ENCODE assay signal across 7 mouse cellular contexts in genomic region chr4:150281018-150281761, GRCm38 (mm10). TPM values are rescaled to one million over a fixed set of nuclear protein-coding genes. Genes with fewer than 3 reads are reported as not detected.
DNase-seq lines count a peak whose midpoint lies in the region; ATAC-seq and TF ChIP-seq lines count a peak whose summit lies in the region.

Gene Rere, plus strand, starts transcription at chr4:150281646.

- intact Hi-C loops in left cerebral cortex, postnatal 4 days (cut with DNase I) = loop anchor here (10.0 kb wide), 1 partner anchor 184 kb away; no protein-coding TSS in a partner anchor

- peak within 1 kb of the TSS; percentile 96 for H3K4me3 ChIP-seq in intestine, postnatal 0 days (ENCODE audit: low read depth, low read length)
- H3K4me3 ChIP-seq in midbrain, embryonic 12.5 days = peak within 1 kb of the TSS; percentile 96
- H3K4me3 ChIP-seq in small intestine, adult 2 months (ENCODE audit: low read depth, low read length) = peak within 1 kb of the TSS; percentile 90

- under 1% methylated on average over 58 of the region's 60 CpGs for WGBS in intestine, postnatal 0 days
- under 1% methylated on average over 59 of the region's 60 CpGs for WGBS in midbrain, embryonic 12.5 days
- WGBS in small intestine, adult 2 months = under 1% methylated on average over 60 of the region's 60 CpGs

- H3K4me2 ChIP-seq in intestine, postnatal 0 days (replicated peaks; ENCODE audit: low read depth) = peak within 1 kb of the TSS; percentile 92
- peak within 1 kb of the TSS; percentile 68 for H3K4me2 ChIP-seq in midbrain, embryonic 12.5 days (replicated peaks)

- TF ChIP-seq POLR2A in small intestine, adult 2 months (IDR thresholded peaks at IDR 0.05; ENCODE audit: low read depth, low read length) = peak; percentile 84

- H3K9me3 ChIP-seq in intestine, postnatal 0 days (ENCODE audit: control insufficient read depth) = no peaks in the 10 kb centered on the region
- no peaks in the 10 kb centered on the region for H3K9me3 ChIP-seq in midbrain, embryonic 12.5 days

- peak within 1 kb of the TSS; percentile 97 for H3K27ac ChIP-seq in intestine, postnatal 0 days (ENCODE audit: low read depth, low read length)
- H3K27ac ChIP-seq in midbrain, embryonic 12.5 days (replicated peaks) = peak within 1 kb of the TSS; percentile 93
- peak within 1 kb of the TSS; percentile 91 for H3K27ac ChIP-seq in small intestine, adult 2 months (ENCODE audit: insufficient read depth, low read depth, low read length)

- H3K9ac ChIP-seq in intestine, postnatal 0 days (ENCODE audit: low read depth, low read length) = peak within 1 kb of the TSS; percentile 96
- peak within 1 kb of the TSS; percentile 97 for H3K9ac ChIP-seq in midbrain, embryonic 12.5 days (replicated peaks)

- TF ChIP-seq CTCF in intestine, postnatal 0 days (IDR thresholded peaks at IDR 0.05; ENCODE audit: low read depth) = 0 out of 2 replicates have a peak, but pooled peaks have one; percentile 19
- TF ChIP-seq CTCF in small intestine, adult 2 months (IDR thresholded peaks at IDR 0.05; ENCODE audit: extremely low read depth, insufficient read length, insufficient replicate concordance, low read depth, low read length) = no peak

- DNase-seq in adrenal gland, adult 8-10 months = peak; percentile 96
- DNase-seq in embryo, embryonic 9.5 days (ENCODE audit: extremely low spot score) = peak; percentile 99
- no peak for DNase-seq in gonadal fat pad, adult 2 months (ENCODE audit: low read depth)
- DNase-seq in left cerebral cortex, postnatal 4 days = peak; percentile 98

- no peaks in the 10 kb centered on the region for H3K36me3 ChIP-seq in intestine, postnatal 0 days (ENCODE audit: control insufficient read depth, insufficient read depth)
- H3K36me3 ChIP-seq in midbrain, embryonic 12.5 days = no peaks in the 10 kb centered on the region
- H3K36me3 ChIP-seq in small intestine, adult 2 months (ENCODE audit: control insufficient read depth, insufficient read depth, low read length) = no peaks in the 10 kb centered on the region

- H3K27me3 ChIP-seq in intestine, postnatal 0 days (replicated peaks; ENCODE audit: control insufficient read depth, insufficient read depth, low read length) = no peaks in the 10 kb centered on the region
- no peaks in the 10 kb centered on the region for H3K27me3 ChIP-seq in midbrain, embryonic 12.5 days
- H3K27me3 ChIP-seq in small intestine, adult 2 months (ENCODE audit: control insufficient read depth, insufficient read depth, low read length) = no peaks in the 10 kb centered on the region

- 0 out of 2 replicates have a peak, but pooled peaks cover 7% of the 10 kb centered on the region for H3K4me1 ChIP-seq in intestine, postnatal 0 days (replicated peaks; ENCODE audit: control insufficient read depth, insufficient read depth, low read length)
- peaks cover 21% of the 10 kb centered on the region for H3K4me1 ChIP-seq in midbrain, embryonic 12.5 days
- peaks cover 5% of the 10 kb centered on the region; the same call in 1 of the 2 replicates for H3K4me1 ChIP-seq in small intestine, adult 2 months (ENCODE audit: control insufficient read depth, insufficient read depth, insufficient read length, low read length)

- peak; percentile 98 for ATAC-seq in intestine, postnatal 0 days
- ATAC-seq in midbrain, embryonic 12.5 days (ENCODE audit: low FRiP score, low read depth) = peak; percentile 98

RNA-seq across cellular contexts. Expression of gene Rere, which starts in this region (rescaled TPM):
- total RNA-seq in adrenal gland, adult 8-10 months (2022) = 100 to 1,000 TPM; 108 to 187 (median 139) TPM
- 16.9 and 45.8 TPM in 2 replicates for polyA plus RNA-seq in gonadal fat pad, adult 2 months (2012; rRNA removed)
- 20.7 and 22.4 TPM in 2 replicates for polyA plus RNA-seq in intestine, postnatal 0 days (2015; fragmentation: Nextera tagmentation; extraction: Ambion mirVana)
- 100 to 1,000 TPM in 1 of 2 experiments, 10 to 100 TPM in 1; 98.6 to 106 TPM for total RNA-seq in left cerebral cortex, postnatal 4 days (2021)
- 50.7 and 59.1 TPM in 2 replicates for polyA plus RNA-seq in midbrain, embryonic 12.5 days (2016; fragmentation: Nextera tagmentation; extraction: Ambion mirVana)
- 37.1 and 72.8 TPM in 2 replicates for polyA plus RNA-seq in small intestine, adult 2 months (2012; rRNA removed)
